Mouse (Mus musculus): ENCODE results near the gene Nin. TPM values are rescaled to one million over a fixed set of nuclear protein-coding genes. Genes with fewer than 3 reads are reported as not detected.

Gene Nin
- polyA plus RNA-seq, 1 experiment from 2014 or later = 10.3 TPM

DNA sequence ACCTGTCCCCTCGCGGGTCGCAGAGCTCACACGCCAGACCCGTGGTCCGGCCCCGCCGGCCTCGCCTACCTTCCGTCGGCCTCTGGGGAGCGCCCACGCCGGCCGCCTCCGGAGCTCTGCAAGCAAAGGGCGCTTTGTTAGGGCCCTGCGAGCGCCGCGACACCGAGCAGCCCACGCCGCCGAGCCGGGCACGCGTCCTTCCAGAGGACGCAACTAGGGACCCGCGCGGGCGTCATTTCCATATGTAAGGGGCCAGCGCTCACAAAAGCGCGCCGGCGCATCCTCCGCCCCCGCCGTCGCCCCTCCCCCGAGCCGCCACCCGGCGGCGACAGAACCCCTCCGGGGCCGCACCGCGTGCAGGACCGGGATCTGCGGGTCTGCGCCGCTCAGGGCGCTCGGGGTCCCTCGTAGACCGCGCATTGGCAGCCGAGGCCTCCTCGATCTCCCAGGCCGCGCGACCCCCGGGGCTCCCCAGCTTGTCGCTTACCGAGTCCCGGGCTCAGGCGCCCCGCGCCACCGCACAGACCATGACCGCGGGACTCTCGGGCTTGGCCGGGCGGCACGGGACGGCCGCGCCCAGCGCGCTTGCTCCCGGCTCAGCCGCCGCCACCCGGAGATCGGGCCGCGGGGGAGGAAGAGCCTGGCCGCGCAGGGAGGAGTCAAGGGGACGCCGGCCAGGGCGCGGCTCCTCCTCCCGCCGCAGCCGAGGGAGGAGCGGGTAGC is 2.0 kb downstream of the Nin start:
- Histone ChIP-seq H3K36me3 (replicated peaks; ENCODE audit: control insufficient read depth, insufficient read depth, low read depth, low read length) (no peaks in the 10 kb centered on the region), H3K27me3 (ENCODE audit: control insufficient read depth, insufficient read depth, low read length) (no peaks in the 10 kb centered on the region; the same call in 1 of the 2 replicates), H3K4me2 (ENCODE audit: low read depth, low read length) (peak overlapping the region; percentile 96), H3K9ac (replicated peaks; ENCODE audit: low read length) (peak overlapping the region; percentile 92), H3K4me3 (ENCODE audit: low read depth, low read length) (peak overlapping the region; percentile 83), H3K27ac (replicated peaks; ENCODE audit: low read depth, low read length) (peak overlapping the region; percentile 70), H3K4me1 (ENCODE audit: control insufficient read depth, insufficient read depth, low read length) (peaks cover 3% of the 10 kb centered on the region; the same call in 1 of the 2 replicates), H3K9me3 (replicated peaks; ENCODE audit: control insufficient read depth, low read length) (no peaks in the 10 kb centered on the region)
- WGBS = under 1% methylated on average over 88 of the region's 101 CpGs
- ATAC-seq (replicated peaks; ENCODE audit: insufficient number of reproducible peaks, low FRiP score, low TSS enrichment, low read depth) (peak; percentile 83), DNase-seq (ENCODE audit: low spot score) (peak; percentile 74)

DNA sequence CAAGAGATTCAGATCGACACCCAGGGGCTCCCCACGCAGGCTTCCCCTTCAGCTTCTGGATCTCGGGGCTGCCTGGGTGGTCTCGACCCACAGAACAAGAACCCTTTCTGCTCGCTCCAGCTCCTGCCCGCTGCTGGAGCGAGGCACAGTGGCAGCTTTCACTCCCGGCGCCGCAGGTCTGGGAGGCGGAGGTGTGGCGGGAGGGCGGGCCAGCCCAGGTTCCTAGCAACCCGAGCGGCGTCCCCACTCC is 2.5 kb downstream of the Nin start:
- DNase-seq (ENCODE audit: low spot score) (peak; percentile 46), ATAC-seq (replicated peaks; ENCODE audit: insufficient number of reproducible peaks, low FRiP score, low TSS enrichment, low read depth) (peak; percentile 46; the same call in 1 of the 2 replicates)
- Histone ChIP-seq H3K9me3 (replicated peaks; ENCODE audit: control insufficient read depth, low read length) (no peaks in the 10 kb centered on the region), H3K36me3 (replicated peaks; ENCODE audit: control insufficient read depth, insufficient read depth, low read depth, low read length) (no peaks in the 10 kb centered on the region), H3K27me3 (ENCODE audit: control insufficient read depth, insufficient read depth, low read length) (no peaks in the 10 kb centered on the region; the same call in 1 of the 2 replicates), H3K4me1 (ENCODE audit: control insufficient read depth, insufficient read depth, low read length) (peaks cover 3% of the 10 kb centered on the region; the same call in 1 of the 2 replicates), H3K4me3 (ENCODE audit: low read depth, low read length) (peak overlapping the region; percentile 83), H3K4me2 (ENCODE audit: low read depth, low read length) (peak overlapping the region; percentile 96), H3K9ac (replicated peaks; ENCODE audit: low read length) (peak overlapping the region; percentile 92), H3K27ac (replicated peaks; ENCODE audit: low read depth, low read length) (no peak overlapping the region; the same call in 1 of the 2 replicates)
- under 1% methylated on average over 16 of the region's 16 CpGs for WGBS

DNA sequence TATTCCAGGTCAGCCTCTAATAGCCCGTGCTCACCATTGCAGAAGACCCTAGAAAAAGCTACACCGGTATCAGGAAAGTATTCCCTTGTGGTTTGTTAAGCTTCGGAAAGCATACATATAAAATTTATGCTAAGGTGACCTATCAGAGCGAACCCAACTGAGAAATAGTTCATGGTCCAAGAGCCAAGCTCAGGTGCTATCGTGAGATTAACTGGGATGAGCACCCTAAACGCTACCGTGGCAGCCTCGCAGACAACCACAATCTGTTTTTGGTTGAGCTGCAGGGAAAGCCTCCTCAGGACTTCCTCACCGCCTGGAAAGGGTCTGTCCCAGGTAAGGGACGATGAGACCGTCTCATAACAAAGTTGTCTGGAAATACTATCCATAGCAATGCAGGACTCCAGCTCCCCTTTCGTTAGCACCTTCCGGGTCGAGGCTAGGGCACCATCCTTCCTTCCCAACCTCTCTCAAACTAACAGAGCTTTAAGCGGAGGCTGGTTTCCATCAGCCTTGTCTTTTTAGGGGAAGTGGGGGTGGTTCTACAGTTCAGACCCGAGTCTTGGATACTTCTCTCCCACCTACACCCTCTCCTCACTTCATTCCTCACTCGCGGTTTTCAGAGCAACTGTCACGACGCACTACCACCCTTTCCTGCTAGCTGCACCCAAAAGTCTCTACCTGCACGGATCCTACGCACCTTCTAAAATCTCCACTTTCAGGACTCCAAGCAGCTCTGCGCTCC is 3.0 kb downstream of the Nin start:
- Histone ChIP-seq H3K4me1 (ENCODE audit: control insufficient read depth, insufficient read depth, low read length) (peaks cover 3% of the 10 kb centered on the region; the same call in 1 of the 2 replicates), H3K27me3 (ENCODE audit: control insufficient read depth, insufficient read depth, low read length) (no peaks in the 10 kb centered on the region; the same call in 1 of the 2 replicates), H3K4me3 (ENCODE audit: low read depth, low read length) (peak overlapping the region; percentile 83), H3K9ac (replicated peaks; ENCODE audit: low read length) (peak overlapping the region; percentile 92), H3K9me3 (replicated peaks; ENCODE audit: control insufficient read depth, low read length) (no peaks in the 10 kb centered on the region), H3K36me3 (replicated peaks; ENCODE audit: control insufficient read depth, insufficient read depth, low read depth, low read length) (no peaks in the 10 kb centered on the region), H3K4me2 (ENCODE audit: low read depth, low read length) (peak overlapping the region; percentile 96), H3K27ac (replicated peaks; ENCODE audit: low read depth, low read length) (no peak overlapping the region)
- WGBS = 11% methylated on average over 23 of the region's 23 CpGs
- DNase-seq (ENCODE audit: low spot score) (peak; percentile 43), ATAC-seq (replicated peaks; ENCODE audit: insufficient number of reproducible peaks, low FRiP score, low TSS enrichment, low read depth) (no peak)

DNA sequence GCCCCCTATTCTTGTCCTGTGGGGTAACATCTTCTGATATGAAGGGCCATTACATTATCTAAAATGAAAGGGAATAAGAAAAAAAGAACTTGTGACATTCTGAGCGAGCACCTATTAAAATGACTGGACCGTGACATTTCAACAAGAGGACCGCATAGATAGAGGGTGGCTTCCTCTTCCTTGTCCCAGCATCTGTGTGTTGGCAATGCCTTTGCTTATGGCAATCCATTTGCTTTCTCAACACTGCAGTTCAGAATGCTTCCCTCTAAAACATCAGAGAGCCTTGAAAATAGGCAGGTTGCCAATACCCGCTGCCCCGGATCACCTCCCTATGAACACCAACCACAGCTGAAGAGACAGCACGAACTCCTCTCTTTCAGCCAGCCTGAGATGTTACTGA is 3.6 kb downstream of the Nin start:
- H3K4me3 ChIP-seq (ENCODE audit: low read depth, low read length) = peak overlapping the region; percentile 83; the same call in 1 of the 2 replicates
- no peak for DNase-seq (ENCODE audit: low spot score)
- H3K4me1 ChIP-seq (ENCODE audit: control insufficient read depth, insufficient read depth, low read length) = peaks cover 3% of the 10 kb centered on the region; the same call in 1 of the 2 replicates
- 71% methylated on average over 6 of the region's 6 CpGs for WGBS
- no peaks in the 10 kb centered on the region; the same call in 1 of the 2 replicates for H3K27me3 ChIP-seq (ENCODE audit: control insufficient read depth, insufficient read depth, low read length)
- no peak overlapping the region for H3K9ac ChIP-seq (replicated peaks; ENCODE audit: low read length)
- peak overlapping the region; percentile 96; the same call in 1 of the 2 replicates for H3K4me2 ChIP-seq (ENCODE audit: low read depth, low read length)
- H3K9me3 ChIP-seq (replicated peaks; ENCODE audit: control insufficient read depth, low read length) = no peaks in the 10 kb centered on the region
- no peaks in the 10 kb centered on the region for H3K36me3 ChIP-seq (replicated peaks; ENCODE audit: control insufficient read depth, insufficient read depth, low read depth, low read length)
- H3K27ac ChIP-seq (replicated peaks; ENCODE audit: low read depth, low read length) = no peak overlapping the region
- no peak for ATAC-seq (replicated peaks; ENCODE audit: insufficient number of reproducible peaks, low FRiP score, low TSS enrichment, low read depth)

DNA sequence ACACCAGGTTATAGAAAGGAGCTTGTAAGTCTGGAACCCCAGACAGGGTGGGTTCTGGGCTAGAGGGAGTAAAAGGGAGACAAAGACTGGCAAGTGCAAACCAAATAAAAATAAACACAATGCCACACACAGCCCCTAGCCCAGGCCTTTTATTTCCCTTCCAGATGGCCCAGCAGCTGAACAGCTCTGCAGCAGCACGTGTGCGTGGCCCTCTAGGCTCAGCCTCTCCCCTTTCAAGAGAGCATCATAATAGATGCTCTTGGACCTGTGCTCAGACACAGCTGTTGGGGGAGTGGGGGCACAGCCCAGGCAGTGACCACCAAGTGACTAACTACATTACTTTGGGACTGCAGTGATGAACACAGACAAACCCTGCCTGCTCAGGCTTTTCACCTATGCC is 5.4 kb downstream of the Nin start:
- no peaks in the 10 kb centered on the region; the same call in 1 of the 2 replicates for H3K27me3 ChIP-seq (ENCODE audit: control insufficient read depth, insufficient read depth, low read length)
- DNase-seq (ENCODE audit: low spot score) (no peak), ATAC-seq (replicated peaks; ENCODE audit: insufficient number of reproducible peaks, low FRiP score, low TSS enrichment, low read depth) (no peak; the same call in 1 of the 2 replicates)
- H3K27ac ChIP-seq (replicated peaks; ENCODE audit: low read depth, low read length) = no peak overlapping the region
- no peak overlapping the region for H3K4me2 ChIP-seq (ENCODE audit: low read depth, low read length)
- H3K36me3 ChIP-seq (replicated peaks; ENCODE audit: control insufficient read depth, insufficient read depth, low read depth, low read length) = no peaks in the 10 kb centered on the region
- no peak overlapping the region for H3K4me3 ChIP-seq (ENCODE audit: low read depth, low read length)
- peaks cover 3% of the 10 kb centered on the region; the same call in 1 of the 2 replicates for H3K4me1 ChIP-seq (ENCODE audit: control insufficient read depth, insufficient read depth, low read length)
- H3K9me3 ChIP-seq (replicated peaks; ENCODE audit: control insufficient read depth, low read length) = no peaks in the 10 kb centered on the region
- WGBS = 24% methylated on average over 2 of the region's 2 CpGs
- no peak overlapping the region for H3K9ac ChIP-seq (replicated peaks; ENCODE audit: low read length)

- Histone ChIP-seq H3K4me1 (ENCODE audit: control insufficient read depth, insufficient read depth, low read length) (peaks cover 3% of the 10 kb centered on the region; the same call in 1 of the 2 replicates), H3K9ac (replicated peaks; ENCODE audit: low read length) (no peak overlapping the region), H3K36me3 (replicated peaks; ENCODE audit: control insufficient read depth, insufficient read depth, low read depth, low read length) (no peaks in the 10 kb centered on the region), H3K9me3 (replicated peaks; ENCODE audit: control insufficient read depth, low read length) (no peaks in the 10 kb centered on the region), H3K27ac (replicated peaks; ENCODE audit: low read depth, low read length) (no peak overlapping the region), H3K4me2 (ENCODE audit: low read depth, low read length) (no peak overlapping the region), H3K4me3 (ENCODE audit: low read depth, low read length) (no peak overlapping the region), H3K27me3 (ENCODE audit: control insufficient read depth, insufficient read depth, low read length) (no peaks in the 10 kb centered on the region; the same call in 1 of the 2 replicates)
- DNase-seq (ENCODE audit: low spot score) (no peak), ATAC-seq (replicated peaks; ENCODE audit: insufficient number of reproducible peaks, low FRiP score, low TSS enrichment, low read depth) (no peak)
- 46% methylated on average over 9 of the region's 9 CpGs for WGBS
Observed at GRCm38 (mm10) chr12:70106508-70106907, 7.0 kb downstream of the Nin start.

GRCm38 (mm10) chr12:70105885-70106284 is 7.6 kb downstream of the Nin start:
- ATAC-seq (replicated peaks; ENCODE audit: insufficient number of reproducible peaks, low FRiP score, low TSS enrichment, low read depth) (no peak), DNase-seq (ENCODE audit: low spot score) (no peak)
- Histone ChIP-seq H3K9me3 (replicated peaks; ENCODE audit: control insufficient read depth, low read length) (no peaks in the 10 kb centered on the region), H3K27me3 (ENCODE audit: control insufficient read depth, insufficient read depth, low read length) (no peaks in the 10 kb centered on the region; the same call in 1 of the 2 replicates), H3K36me3 (replicated peaks; ENCODE audit: control insufficient read depth, insufficient read depth, low read depth, low read length) (no peaks in the 10 kb centered on the region), H3K4me1 (ENCODE audit: control insufficient read depth, insufficient read depth, low read length) (peaks cover 3% of the 10 kb centered on the region; the same call in 1 of the 2 replicates), H3K4me2 (ENCODE audit: low read depth, low read length) (no peak overlapping the region), H3K9ac (replicated peaks; ENCODE audit: low read length) (no peak overlapping the region), H3K4me3 (ENCODE audit: low read depth, low read length) (no peak overlapping the region), H3K27ac (replicated peaks; ENCODE audit: low read depth, low read length) (no peak overlapping the region)
- 61% methylated on average over 6 of the region's 6 CpGs for WGBS

Measured in embryonic facial prominence, embryonic 11.5 days (tissue).